Mouse (Mus musculus) lung, postnatal 10 days (tissue): ENCODE measurements at regions not wholly inside any gene's neighbourhood (a gene's known extent, or its start where the extent isn't known, plus 50 kb on each side); places are given as distances from the start of the nearest gene placed in this dataset.

ENCODE experiments used
- DNase-seq: peaks from one replicate; pipeline ENCODE4 v3.0.0; 2021

DNA sequence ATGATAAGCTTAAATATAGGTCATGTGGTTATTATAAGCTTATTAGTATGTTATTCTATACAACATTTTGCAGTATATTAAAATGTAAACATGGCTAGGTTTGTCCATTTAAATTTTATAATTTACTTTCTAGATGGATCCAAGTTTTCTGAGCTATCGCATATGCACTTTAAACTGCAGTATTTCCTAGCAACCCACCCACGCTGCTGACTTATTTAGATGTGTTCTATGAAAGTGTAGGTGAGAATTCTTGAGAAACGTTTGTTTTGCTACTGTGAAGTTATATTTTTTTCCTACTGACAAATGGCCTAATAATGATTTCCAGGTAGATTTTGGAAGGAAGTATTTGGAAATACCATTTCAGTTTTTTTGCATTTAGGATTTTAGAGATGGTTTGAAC, 308.0 kb downstream of the Gbe1 start:
- no peak for DNase-seq

DNA sequence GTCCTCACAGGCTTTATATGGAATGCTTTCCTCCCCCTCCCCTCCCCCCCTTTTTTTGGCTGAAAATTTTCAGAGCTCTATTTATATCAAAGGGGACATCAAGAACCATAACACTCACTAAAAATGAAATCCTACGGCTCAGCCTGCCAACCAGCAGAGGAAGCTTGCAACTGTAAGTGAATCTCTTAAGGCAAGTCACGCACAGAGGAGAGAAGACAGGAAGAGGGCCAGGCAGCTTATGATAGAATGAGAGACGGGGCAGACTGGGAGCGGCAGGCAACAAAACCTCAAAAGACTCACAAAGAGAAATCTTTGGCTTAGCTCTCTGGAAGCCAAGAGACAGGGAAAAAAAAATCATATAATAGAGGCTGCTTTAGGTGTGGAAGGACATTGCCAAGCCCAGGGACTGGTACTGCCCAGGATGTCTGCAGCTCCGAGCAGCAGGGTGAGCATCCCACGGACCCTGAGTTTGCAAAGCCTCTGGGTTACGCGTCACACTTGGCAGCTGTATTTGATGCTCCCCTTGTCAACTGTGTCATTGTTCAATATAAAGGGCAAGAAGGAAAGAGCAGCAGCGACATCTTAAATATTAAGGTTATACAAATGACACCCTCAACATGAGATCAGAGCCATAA, 330.0 kb downstream of the Gbe1 start:
- peak; percentile 5 for DNase-seq

GRCm38 (mm10) chr16:70644695-70645279, 331.0 kb downstream of the Gbe1 start:
- no peak for DNase-seq

- DNase-seq = no peak
Observed at GRCm38 (mm10) chr16:70654429-70655081, 340.8 kb downstream of the Gbe1 start.

DNA sequence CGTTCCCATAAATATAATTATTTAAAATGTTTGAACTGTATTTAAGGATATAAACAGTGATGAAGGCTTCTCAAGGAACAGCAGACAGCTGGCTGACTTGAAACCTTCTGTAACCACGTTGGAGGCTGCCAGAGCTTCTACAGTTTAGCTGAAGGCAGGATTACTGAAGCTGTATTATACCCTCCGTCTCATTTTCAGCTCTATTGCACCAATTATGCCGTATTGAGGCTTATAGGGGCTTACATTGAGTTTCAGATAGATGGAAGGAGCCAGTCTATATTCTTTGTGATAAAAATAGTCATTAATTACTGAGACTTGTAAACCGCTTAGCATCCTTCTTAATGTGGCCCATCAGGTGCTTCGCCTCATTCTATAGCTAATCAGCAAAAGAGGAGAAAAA, 376.1 kb downstream of the Gbe1 start:
- DNase-seq = no peak

DNA sequence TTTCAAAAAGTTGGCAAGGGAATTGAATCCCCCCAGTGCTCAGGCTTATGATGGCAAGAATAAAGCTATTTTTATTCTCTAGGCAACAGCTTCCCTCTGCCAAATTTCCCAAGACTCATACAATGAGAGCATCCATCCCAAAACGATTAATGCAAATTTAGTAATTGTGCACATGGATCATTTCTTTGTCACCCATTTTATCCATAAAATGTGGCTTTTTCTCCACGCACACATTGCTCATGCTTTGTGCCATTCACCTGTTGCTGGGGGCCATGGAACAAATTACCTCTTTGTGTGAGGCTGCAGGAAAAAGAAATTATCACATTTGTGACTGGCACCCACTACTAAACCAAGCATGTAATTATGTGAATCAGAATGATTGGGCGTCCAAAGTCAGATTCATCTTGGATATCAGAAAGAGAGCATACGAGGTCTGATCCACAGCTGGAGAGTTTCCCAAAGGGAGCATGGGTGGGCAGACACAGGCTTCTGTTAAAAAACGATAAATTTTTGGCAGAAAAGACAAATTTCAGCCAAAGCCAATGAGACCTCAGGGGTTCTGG, 411.1 kb downstream of the Gbe1 start:
- no peak for DNase-seq

- DNase-seq = no peak
Observed at GRCm38 (mm10) chr16:70725291-70725801, 411.6 kb downstream of the Gbe1 start.

DNA sequence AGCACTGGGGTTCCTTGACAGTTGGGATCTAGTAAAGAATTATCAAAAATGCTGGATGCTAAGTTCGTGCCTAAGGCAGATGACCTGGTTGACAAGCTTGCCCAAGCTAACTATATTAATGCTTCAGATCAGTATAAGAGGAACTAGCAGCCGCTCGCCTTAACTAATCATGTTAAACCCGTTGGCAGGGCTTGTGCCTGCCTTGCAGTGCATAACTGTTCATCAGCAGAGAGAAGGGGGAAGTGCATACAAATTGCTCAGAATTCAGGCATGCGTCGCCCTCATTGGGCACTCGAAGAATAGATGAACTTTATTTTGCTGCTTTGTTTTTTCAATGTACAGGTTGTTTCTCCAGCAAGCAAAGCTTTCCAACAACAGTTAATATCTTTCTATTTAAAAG, 419.3 kb downstream of the Gbe1 start:
- no peak for DNase-seq

DNA sequence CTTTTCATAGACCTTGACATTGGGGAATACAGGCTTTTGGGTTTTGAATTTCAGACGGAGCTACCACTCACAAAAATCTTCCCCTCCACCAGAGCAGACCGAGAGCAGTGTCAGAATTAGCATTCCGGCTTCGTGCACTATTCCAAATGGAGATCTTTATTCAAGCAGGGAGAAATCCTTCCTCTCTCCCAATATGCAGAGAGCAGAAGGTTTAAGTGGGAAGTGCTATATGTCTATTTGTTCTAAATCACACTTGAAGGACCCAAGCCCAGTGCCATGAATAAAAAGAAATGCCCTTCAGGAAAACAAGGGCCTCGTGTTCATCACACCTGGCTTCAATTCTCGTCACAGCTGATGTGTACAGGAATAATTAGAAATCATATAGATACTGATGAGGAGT, 426.3 kb downstream of the Gbe1 start:
- no peak for DNase-seq

DNA sequence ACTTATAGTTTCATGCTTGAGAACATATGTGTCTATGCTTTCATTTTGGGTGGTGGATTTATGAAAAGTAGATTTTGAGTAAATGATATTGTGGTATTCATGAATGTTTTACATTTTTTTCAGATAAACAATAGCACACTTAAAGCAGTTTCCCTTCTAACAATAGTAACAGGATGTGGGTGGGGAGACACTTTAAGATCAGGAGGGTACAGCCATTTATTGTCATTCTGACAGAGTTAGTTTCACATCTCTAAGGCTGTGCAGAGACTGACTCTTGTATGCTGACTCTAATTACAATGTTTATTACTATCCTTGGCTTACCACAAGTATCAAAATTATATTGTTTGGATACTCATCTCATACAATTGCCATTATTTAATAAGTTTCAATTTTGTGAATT, 440.5 kb downstream of the Gbe1 start:
- DNase-seq = no peak

DNA sequence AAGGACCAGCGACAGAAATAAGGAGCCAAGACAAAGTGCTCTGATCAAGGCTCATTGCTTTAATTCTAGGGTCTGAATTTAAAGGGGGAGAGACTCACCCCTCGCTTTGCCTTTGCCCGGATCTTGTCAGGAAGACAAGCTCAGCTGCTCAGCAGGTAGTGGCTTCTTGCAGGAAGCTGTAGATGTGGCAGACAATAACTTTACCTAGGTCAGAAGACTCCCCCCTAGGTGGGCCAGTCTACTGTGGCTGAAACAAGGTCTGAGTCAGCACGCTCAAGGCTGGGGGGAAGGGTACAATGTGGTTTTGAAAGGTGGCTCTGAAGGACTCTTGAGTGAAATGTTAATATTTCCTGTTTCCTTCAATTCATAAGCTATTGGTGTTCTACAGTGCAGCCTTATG, 484.3 kb downstream of the Gbe1 start:
- no peak for DNase-seq

DNA sequence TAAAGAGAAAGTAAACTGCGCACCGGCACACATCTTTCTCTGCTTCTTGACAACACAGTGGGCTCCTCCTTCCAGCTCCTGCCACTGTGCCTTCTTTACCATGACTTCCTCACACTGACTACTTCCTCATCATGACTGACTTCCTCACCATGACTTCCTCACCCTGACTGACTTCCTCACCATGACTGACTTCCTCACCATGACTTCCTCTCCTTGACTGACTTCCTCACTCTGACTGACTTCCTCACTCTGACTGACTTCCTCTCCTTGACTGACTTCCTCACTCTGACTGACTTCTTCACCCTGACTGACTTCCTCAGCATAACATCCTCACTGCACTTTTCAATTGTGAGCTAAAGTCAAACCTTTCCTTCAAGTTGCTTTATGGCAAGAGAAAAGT, 489.8 kb downstream of the Gbe1 start:
- DNase-seq = no peak

DNA sequence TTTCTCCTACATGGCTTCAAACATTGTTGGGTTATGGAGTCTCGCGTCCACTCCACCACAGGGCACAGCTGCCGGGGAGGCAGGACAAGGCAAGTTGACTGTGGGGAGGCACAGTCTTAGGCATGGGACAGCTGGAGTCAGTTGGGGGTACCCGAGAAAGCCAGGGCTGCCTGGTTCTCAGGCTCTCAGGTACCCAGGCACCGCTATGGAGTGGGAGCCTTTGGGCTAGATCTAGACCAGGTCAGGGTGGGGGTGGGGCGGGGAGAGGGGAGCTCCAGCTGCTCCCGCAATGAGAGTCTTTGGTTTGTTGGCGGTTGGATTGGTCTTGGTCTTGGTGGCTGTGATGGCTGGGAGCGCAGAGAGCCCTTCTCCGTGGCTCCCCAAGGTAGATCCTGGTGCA, 512.2 kb downstream of the Gbe1 start:
- DNase-seq = no peak

DNA sequence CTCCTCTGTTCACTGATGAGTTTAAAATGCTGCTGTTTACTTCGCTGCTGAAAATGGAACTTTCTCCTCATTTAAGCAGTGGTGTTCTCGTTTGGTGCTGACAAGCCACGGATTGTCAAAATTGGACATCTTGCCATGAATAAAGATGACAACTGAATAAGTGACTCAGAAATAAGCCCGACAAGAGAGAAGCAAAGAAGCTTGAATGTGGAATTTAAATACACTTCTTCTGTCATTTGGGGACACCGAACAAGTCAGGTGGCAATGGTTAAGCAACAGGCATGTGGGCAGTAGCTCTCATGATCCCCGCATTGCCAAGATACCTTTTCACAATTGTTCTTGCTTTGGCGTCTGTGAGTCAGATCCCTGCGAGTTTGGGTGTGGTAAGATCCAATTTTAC, 521.3 kb downstream of the Gbe1 start:
- DNase-seq = no peak

DNA sequence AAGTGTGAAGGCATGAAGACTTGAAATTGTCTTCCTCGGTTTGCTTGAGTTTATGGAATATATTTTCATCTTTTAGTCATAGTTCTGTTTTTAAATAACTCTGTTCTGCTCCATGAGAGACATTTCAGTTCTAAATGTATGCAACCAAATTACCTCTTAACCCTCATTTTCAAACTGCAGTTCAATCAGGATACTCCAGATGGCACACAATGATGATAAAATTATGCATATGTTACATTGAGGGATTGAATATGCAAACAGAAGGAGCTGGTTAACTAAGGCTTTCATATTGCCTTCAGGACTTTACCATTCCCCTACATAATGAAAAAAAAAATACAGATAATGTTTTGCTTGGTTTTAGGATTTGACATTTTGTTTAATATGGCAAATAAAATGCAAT, 524.4 kb downstream of the Gbe1 start:
- no peak for DNase-seq

DNA sequence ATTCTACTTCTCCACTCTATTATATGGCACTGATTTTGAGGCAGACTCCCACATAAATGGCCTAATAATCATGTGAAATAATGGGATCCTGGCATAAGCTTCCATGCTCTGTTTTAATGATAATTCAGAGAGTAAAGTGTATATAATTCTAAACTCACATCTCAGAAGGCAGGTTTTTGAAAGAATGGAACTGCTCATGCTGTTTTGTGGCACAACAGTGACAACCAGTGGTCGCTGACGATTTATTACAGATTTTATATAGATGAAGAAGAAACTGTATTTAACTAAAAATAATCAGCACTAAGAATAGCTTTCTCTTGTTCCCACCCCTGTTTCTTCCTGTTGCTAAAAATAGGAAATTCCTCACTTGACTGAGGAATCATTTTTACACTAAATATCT, 554.5 kb downstream of the Gbe1 start:
- DNase-seq = no peak

- DNase-seq = no peak
Observed at GRCm38 (mm10) chr16:70869205-70869604, 555.5 kb downstream of the Gbe1 start.

GRCm38 (mm10) chr16:70874080-70874479, 560.3 kb downstream of the Gbe1 start:
- DNase-seq = no peak

GRCm38 (mm10) chr16:70880678-70881077, 566.9 kb downstream of the Gbe1 start:
- DNase-seq = no peak

DNA sequence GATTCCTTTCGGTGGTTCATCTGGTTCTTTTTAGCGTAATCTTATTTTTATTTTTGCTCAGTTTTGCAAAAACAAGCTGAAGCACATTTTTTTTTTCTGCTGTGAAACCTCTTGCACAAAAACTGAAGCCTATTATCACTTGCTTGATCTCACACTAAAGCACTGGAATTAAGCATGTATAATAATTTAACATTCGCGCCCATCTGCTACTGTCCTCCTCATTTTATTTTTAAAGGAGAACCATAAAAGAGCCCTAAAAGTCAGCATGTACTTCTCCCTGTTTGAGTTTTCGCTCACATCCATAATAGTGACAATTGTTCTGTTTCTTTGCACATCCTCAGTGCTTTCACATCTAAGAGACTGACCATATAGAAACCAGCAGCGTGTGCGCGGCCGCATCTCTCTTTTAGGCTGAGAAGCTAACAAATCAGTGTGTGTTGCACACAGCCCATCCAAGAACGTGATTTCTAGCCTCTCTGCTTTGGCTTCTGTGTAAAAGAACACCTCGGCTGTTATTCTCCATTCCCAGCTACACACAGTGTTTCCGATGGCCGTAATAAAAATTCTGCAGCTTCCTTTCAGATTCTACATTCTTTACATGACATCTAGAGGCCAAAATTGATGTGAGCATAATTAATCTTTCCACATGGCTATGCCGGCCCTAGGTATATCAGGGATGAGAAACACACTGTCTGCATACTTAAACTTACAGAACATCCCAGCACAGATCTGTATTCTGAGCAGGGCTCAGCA, 567.5 kb downstream of the Gbe1 start:
- DNase-seq = no peak

- DNase-seq = no peak
Observed at GRCm38 (mm10) chr16:70900085-70900484, 586.3 kb downstream of the Gbe1 start.

DNA sequence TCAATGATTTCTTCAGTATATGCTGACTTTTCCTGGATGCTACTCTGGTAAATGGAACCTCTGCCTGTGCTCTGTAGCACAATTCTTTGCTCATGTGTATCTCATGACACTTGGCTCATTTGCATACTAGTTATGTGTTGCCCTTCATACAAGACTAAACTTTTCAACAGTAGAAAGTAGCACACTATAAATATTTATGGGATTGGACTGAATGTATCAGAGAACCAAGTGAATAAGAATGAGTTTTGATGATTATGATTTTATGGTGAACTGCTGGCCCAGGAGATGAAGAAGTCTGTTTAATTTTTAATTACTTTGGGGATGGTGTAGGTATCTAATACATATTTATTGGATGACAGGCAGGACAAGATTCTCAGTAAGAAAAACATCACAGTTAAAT, 606.3 kb downstream of the Gbe1 start:
- DNase-seq = no peak

- DNase-seq = no peak
Observed at GRCm38 (mm10) chr16:70929651-70930050, 615.9 kb downstream of the Gbe1 start.
